Mouse (Mus musculus): ENCODE data around the gene Dnajc13.
A peak's percentile ranks its signal among the peaks of the same experiment; 100 is the strongest.

Dnajc13 gene

DNA sequence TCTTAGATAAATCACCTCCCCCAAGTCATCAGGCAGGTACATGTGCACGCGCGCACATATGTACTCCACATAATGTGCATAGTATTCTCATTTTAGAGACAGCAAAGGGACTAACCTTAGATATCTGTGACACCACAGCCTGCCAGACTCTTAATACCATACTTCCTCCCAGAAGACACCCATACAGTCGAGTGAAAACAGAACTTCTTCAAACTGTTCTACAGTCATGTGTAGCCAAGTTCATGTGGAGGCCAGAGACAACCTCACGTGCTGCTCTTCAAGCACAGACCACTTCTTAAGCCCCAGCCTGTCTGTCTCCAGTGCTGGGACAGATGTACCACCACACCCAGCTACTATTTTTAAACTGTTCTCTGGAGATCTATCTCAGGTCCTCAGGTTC, 29.7 kb downstream of the Dnajc13 start:
- Histone ChIP-seq H3K9me3 (ENCODE audit: low read length) (no peaks in the 10 kb centered on the region), H3K4me1 (replicated peaks; ENCODE audit: low read depth, low read length) (no peaks in the 10 kb centered on the region), H3K4me3 (replicated peaks; ENCODE audit: low read length) (no peak overlapping the region), H3K36me3 (ENCODE audit: insufficient read depth, low read length) (peaks cover 97% of the 10 kb centered on the region), H3K27me3 (ENCODE audit: insufficient read depth, low read length) (no peaks in the 10 kb centered on the region)
- no peak for TF ChIP-seq NANOG (IDR thresholded peaks at IDR 0.05; ENCODE audit: borderline replicate concordance, low read length)
- no peak for TF ChIP-seq CTCF (conservative IDR thresholded peaks at IDR 0.05; ENCODE audit: low read length)
- no peak for TF ChIP-seq POU5F1 (IDR thresholded peaks at IDR 0.05; ENCODE audit: borderline replicate concordance, low read length)

DNA sequence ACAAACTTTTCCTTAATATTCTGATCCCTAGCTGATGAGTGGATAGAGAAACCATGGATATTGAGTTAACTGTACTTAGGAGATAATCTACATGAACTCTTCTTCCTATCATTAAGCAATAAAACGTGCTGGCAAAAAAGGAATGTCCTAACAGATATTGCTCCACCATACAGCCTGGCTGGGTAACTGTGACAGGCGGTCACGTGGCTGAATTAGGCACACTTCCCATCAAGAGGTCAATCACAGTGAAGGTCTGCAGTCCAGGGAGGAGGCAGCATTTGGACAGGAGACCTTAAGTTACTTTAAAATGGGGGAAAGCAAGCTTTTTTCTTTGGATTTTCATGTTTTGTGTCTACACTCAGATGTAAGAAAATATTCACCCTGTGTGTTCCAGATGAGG, 30.7 kb downstream of the Dnajc13 start:
- Histone ChIP-seq H3K9me3 (ENCODE audit: low read length) (no peaks in the 10 kb centered on the region), H3K27me3 (ENCODE audit: insufficient read depth, low read length) (no peaks in the 10 kb centered on the region), H3K36me3 (ENCODE audit: insufficient read depth, low read length) (peaks cover 89% of the 10 kb centered on the region), H3K4me3 (replicated peaks; ENCODE audit: low read length) (no peak overlapping the region), H3K4me1 (replicated peaks; ENCODE audit: low read depth, low read length) (no peaks in the 10 kb centered on the region)
- no peak for TF ChIP-seq CTCF (conservative IDR thresholded peaks at IDR 0.05; ENCODE audit: low read length)
- TF ChIP-seq NANOG (IDR thresholded peaks at IDR 0.05; ENCODE audit: borderline replicate concordance, low read length): no peak
- no peak for TF ChIP-seq POU5F1 (IDR thresholded peaks at IDR 0.05; ENCODE audit: borderline replicate concordance, low read length)

DNA sequence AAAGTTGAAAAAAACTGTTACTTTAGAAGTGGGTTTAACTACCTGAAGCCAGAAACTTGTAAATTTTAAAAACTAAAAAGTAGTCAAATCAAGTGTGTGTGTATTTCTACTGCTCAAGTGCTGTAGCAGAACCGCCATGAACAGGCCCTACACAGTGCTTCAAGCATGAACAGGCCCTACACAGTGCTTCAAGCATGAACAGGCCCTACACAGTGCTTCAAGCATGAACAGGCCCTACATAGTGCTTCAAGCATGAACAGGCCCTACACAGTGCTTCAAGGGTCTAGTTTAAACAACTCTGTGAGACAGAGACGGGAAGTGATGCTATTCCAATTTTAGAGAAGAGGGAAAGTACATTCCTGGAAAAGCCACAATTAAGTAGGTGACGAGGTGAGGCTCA, 51.3 kb downstream of the Dnajc13 start:
- H3K4me1 ChIP-seq (replicated peaks; ENCODE audit: low read depth, low read length): no peaks in the 10 kb centered on the region
- H3K36me3 ChIP-seq (ENCODE audit: insufficient read depth, low read length): peaks cover 84% of the 10 kb centered on the region
- no peaks in the 10 kb centered on the region for H3K27me3 ChIP-seq (ENCODE audit: insufficient read depth, low read length)
- no peaks in the 10 kb centered on the region for H3K9me3 ChIP-seq (ENCODE audit: low read length)
- no peak for TF ChIP-seq NANOG (IDR thresholded peaks at IDR 0.05; ENCODE audit: borderline replicate concordance, low read length)
- TF ChIP-seq POU5F1 (IDR thresholded peaks at IDR 0.05; ENCODE audit: borderline replicate concordance, low read length): no peak
- no peak for TF ChIP-seq CTCF (conservative IDR thresholded peaks at IDR 0.05; ENCODE audit: low read length)
- no peak overlapping the region for H3K4me3 ChIP-seq (replicated peaks; ENCODE audit: low read length)

DNA sequence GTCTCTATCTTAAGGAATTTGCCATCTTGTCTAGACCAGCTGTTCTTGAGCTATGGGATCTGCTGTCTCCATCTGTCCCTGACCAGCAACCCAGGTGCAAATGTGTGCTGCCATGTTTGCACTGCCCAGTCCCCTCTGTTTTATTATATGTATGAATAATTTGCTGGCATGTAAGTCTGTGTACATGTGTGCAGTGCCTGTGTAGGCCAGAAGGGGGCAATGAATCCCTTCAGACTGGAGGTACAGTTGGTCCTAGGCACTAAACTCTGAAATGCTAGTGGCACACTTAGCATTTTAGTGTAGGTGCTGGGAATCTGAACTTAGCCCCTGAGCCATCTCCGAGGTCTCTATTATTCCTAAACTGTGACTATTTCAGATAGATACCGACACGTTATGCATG, 58.9 kb downstream of the Dnajc13 start:
- TF ChIP-seq NANOG (IDR thresholded peaks at IDR 0.05; ENCODE audit: borderline replicate concordance, low read length) (no peak), POU5F1 (IDR thresholded peaks at IDR 0.05; ENCODE audit: borderline replicate concordance, low read length) (no peak), CTCF (conservative IDR thresholded peaks at IDR 0.05; ENCODE audit: low read length) (peak; percentile 78)
- no peak overlapping the region for H3K4me3 ChIP-seq (replicated peaks; ENCODE audit: low read length)
- peaks cover 93% of the 10 kb centered on the region for H3K36me3 ChIP-seq (ENCODE audit: insufficient read depth, low read length)
- no peaks in the 10 kb centered on the region for H3K4me1 ChIP-seq (replicated peaks; ENCODE audit: low read depth, low read length)
- H3K9me3 ChIP-seq (ENCODE audit: low read length): no peaks in the 10 kb centered on the region
- no peaks in the 10 kb centered on the region for H3K27me3 ChIP-seq (ENCODE audit: insufficient read depth, low read length)

DNA sequence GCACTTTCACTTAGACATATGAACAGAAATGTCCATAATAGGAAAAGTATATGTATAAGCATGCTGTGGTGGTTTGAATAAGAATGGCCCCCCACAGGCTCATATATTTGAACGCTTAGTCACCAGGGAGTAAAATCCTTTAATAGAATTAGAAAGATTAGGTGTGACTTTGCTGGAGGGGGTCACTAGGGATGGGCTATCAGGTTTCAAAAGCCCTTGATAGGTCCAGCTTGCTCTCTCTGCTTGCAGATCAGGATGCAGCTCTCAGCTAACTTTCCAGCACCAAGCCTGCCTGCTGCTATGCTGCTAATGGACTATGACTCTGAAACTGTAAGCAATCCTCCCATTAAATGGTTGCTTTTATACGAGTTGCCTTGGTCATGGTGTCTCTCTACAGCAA, 68.2 kb downstream of the Dnajc13 start:
- no peaks in the 10 kb centered on the region for H3K27me3 ChIP-seq (ENCODE audit: insufficient read depth, low read length)
- TF ChIP-seq CTCF (conservative IDR thresholded peaks at IDR 0.05; ENCODE audit: low read length) (no peak), POU5F1 (IDR thresholded peaks at IDR 0.05; ENCODE audit: borderline replicate concordance, low read length) (no peak), NANOG (IDR thresholded peaks at IDR 0.05; ENCODE audit: borderline replicate concordance, low read length) (no peak)
- H3K4me3 ChIP-seq (replicated peaks; ENCODE audit: low read length): no peak overlapping the region
- no peaks in the 10 kb centered on the region for H3K4me1 ChIP-seq (replicated peaks; ENCODE audit: low read depth, low read length)
- peaks cover 93% of the 10 kb centered on the region for H3K36me3 ChIP-seq (ENCODE audit: insufficient read depth, low read length)
- no peaks in the 10 kb centered on the region for H3K9me3 ChIP-seq (ENCODE audit: low read length)

DNA sequence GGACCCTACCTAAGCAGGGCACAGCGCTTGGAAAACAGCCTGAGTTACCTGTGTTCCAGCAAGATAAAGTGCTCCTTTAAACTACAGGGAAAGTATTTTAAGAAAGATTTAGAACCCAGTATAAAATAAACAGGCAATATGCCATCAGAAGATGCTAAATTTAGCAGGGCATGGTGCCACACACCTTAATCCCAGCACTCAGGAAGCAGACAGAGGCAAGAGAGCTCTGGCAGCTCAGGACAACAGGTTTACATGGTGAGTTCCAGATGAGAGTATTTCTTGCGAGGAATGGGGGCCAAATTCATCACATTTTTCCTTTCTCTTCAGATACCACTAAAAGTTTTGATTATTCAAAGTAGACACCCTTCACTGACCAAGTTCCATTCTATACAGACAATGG, 68.8 kb downstream of the Dnajc13 start:
- H3K4me3 ChIP-seq (replicated peaks; ENCODE audit: low read length): no peak overlapping the region
- H3K9me3 ChIP-seq (ENCODE audit: low read length): no peaks in the 10 kb centered on the region
- peaks cover 94% of the 10 kb centered on the region for H3K36me3 ChIP-seq (ENCODE audit: insufficient read depth, low read length)
- TF ChIP-seq POU5F1 (IDR thresholded peaks at IDR 0.05; ENCODE audit: borderline replicate concordance, low read length) (no peak), CTCF (conservative IDR thresholded peaks at IDR 0.05; ENCODE audit: low read length) (no peak), NANOG (IDR thresholded peaks at IDR 0.05; ENCODE audit: borderline replicate concordance, low read length) (no peak)
- H3K27me3 ChIP-seq (ENCODE audit: insufficient read depth, low read length): no peaks in the 10 kb centered on the region
- no peaks in the 10 kb centered on the region for H3K4me1 ChIP-seq (replicated peaks; ENCODE audit: low read depth, low read length)

DNA sequence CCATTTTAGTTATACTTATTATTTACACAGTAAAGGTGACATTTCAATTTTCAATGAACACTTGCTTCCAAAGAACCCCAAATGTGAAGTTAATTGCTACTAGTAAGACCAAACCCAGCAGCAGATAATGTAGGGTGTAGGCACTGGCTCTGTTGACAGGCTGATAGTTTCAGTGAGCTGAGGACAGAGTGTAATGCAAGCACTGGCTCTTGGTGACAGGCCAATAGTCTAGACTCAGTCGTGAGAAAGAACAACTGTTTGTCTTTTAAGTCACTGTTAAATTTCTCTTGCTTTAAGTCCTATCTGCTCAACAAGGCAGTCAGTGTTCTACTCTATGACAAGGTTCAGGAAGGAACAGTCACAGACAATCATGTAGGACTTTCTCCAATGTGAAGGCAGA, 69.4 kb downstream of the Dnajc13 start:
- Histone ChIP-seq H3K4me3 (replicated peaks; ENCODE audit: low read length) (no peak overlapping the region), H3K36me3 (ENCODE audit: insufficient read depth, low read length) (peaks cover 94% of the 10 kb centered on the region), H3K9me3 (ENCODE audit: low read length) (no peaks in the 10 kb centered on the region), H3K4me1 (replicated peaks; ENCODE audit: low read depth, low read length) (no peaks in the 10 kb centered on the region), H3K27me3 (ENCODE audit: insufficient read depth, low read length) (no peaks in the 10 kb centered on the region)
- no peak for TF ChIP-seq CTCF (conservative IDR thresholded peaks at IDR 0.05; ENCODE audit: low read length)
- TF ChIP-seq NANOG (IDR thresholded peaks at IDR 0.05; ENCODE audit: borderline replicate concordance, low read length): no peak
- no peak for TF ChIP-seq POU5F1 (IDR thresholded peaks at IDR 0.05; ENCODE audit: borderline replicate concordance, low read length)

DNA sequence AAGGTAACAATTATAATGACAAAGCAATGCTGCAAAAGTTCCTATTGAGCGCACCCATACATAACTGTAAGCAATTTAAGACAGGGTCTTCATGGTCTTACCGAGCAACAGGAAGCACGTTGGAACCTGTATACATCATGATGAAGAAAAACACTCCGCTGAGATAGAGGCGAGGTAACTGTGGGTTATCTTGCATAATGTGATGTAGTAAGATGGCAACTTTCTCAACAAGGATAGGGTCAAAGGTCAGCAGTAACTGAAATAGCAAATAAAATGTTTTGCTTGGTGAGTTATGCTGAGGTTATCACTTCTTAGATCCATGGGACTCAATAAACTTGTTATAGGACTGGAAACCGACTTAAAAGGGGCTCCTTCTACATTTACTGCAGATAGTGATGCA, 70.2 kb downstream of the Dnajc13 start:
- no peak for TF ChIP-seq CTCF (conservative IDR thresholded peaks at IDR 0.05; ENCODE audit: low read length)
- TF ChIP-seq POU5F1 (IDR thresholded peaks at IDR 0.05; ENCODE audit: borderline replicate concordance, low read length): no peak
- TF ChIP-seq NANOG (IDR thresholded peaks at IDR 0.05; ENCODE audit: borderline replicate concordance, low read length): no peak
- Histone ChIP-seq H3K27me3 (ENCODE audit: insufficient read depth, low read length) (no peaks in the 10 kb centered on the region), H3K9me3 (ENCODE audit: low read length) (no peaks in the 10 kb centered on the region), H3K4me3 (replicated peaks; ENCODE audit: low read length) (no peak overlapping the region), H3K4me1 (replicated peaks; ENCODE audit: low read depth, low read length) (no peaks in the 10 kb centered on the region), H3K36me3 (ENCODE audit: insufficient read depth, low read length) (peaks cover 93% of the 10 kb centered on the region)

DNA sequence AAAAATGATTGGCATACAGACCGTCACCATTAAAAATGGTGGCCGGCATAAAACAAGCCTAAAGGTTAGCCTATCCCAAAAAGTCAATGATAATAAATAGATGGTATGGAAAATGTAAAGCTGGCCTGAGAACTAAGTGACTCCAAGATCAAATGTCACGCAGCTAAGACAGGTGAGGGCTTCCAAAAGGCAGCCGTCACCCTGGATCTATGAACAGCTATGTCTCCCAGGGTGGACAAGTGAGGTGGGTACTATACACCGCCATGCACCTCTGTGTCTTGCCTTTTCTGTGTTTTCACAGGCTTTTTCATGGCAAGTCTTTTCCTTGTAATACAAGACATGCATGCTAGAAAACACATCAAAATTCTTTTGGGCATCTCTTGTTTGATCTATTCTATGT, 73.1 kb downstream of the Dnajc13 start:
- no peaks in the 10 kb centered on the region for H3K27me3 ChIP-seq (ENCODE audit: insufficient read depth, low read length)
- H3K9me3 ChIP-seq (ENCODE audit: low read length): no peaks in the 10 kb centered on the region
- no peak overlapping the region for H3K4me3 ChIP-seq (replicated peaks; ENCODE audit: low read length)
- no peaks in the 10 kb centered on the region for H3K4me1 ChIP-seq (replicated peaks; ENCODE audit: low read depth, low read length)
- peaks cover 86% of the 10 kb centered on the region for H3K36me3 ChIP-seq (ENCODE audit: insufficient read depth, low read length)
- TF ChIP-seq NANOG (IDR thresholded peaks at IDR 0.05; ENCODE audit: borderline replicate concordance, low read length) (no peak), CTCF (conservative IDR thresholded peaks at IDR 0.05; ENCODE audit: low read length) (no peak), POU5F1 (IDR thresholded peaks at IDR 0.05; ENCODE audit: borderline replicate concordance, low read length) (no peak)

Measured in E14TG2a.4 (cell line).